Mouse (Mus musculus) spleen, postnatal 10 days (tissue): Measurements from ENCODE around the gene Plekhg5.

Experiments used
- DNase-seq, 2 experiments: peaks; one replicate each; pipeline ENCODE4 v3.0.0; 2021 to 2022; ENCODE audit warnings: low spot score in 2 of 2

The Plekhg5 gene

GRCm38 (mm10) chr4:152070494-152071396, 1.6 kb upstream of the Plekhg5 start:
- no peak for DNase-seq

- no peak for DNase-seq
Observed at GRCm38 (mm10) chr4:152072655-152073054, 357 bp downstream of the Plekhg5 start.

DNA sequence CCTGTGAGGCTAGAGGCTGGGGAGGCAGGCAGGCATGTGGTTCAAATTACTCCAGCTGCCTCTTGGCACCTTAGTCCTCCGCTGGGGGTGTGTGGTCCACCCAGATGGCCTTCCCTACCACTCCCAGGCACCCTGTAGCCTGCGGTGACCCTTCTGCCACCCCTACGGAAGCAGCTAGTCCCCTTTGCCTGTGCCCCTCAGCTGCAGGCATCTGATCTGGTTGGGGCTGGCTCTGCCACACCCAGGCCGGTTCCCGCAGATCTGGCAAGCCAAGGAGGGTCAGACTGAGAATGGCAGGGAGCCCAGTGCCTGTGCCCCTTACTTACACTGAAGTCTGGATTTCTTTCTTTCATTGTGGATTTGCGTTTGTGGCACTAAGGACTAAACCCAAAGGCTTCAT, 1.4 kb downstream of the Plekhg5 start:
- no peak for DNase-seq

- DNase-seq, result no peak
Observed at GRCm38 (mm10) chr4:152074548-152074947, 2.2 kb downstream of the Plekhg5 start.

DNA sequence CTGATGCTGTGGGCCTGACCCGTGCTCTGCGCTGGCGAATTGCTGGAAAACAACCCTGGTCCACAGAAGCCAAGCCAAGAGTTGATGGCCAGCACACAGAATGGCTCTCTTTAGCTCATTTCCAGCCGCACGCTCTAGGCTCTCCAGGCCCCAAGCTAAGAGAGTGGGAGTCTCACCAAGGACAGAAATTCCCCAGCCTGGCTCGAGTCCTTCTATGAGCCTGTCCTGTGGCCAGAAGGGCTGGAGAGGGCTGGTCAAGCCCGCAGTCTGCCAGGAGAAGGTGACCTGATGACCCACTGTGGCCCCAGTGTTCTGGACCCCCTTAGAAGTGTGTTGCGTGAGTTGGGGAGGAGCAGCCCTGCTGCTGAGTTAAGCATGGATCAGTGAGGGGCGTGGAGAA, 4.9 kb downstream of the Plekhg5 start:
- DNase-seq, result no peak

GRCm38 (mm10) chr4:152078105-152078530, 5.8 kb downstream of the Plekhg5 start:
- no peak for DNase-seq

GRCm38 (mm10) chr4:152079261-152079660, 7.0 kb downstream of the Plekhg5 start:
- no peak for DNase-seq

DNA sequence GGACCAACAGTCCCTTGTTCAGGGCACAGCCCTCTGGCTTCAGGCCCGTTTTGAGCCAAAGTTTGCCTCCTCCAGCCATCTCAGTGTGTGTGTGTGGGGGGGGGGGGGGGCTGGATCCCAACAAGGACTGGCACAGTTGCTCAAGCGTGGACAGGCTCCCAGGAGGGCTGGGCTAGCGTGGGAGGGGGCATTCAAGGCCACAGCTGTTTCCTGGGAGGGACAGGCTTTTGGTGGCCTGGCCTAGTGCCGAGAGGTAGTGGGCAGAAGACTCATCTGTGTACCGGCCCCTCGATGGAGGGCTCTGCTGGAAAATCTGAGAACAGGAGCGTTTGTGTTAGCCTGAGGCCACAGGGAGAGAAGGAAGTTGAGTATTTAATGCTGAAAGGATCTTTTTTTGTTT, 7.6 kb downstream of the Plekhg5 start:
- no peak for DNase-seq

DNA sequence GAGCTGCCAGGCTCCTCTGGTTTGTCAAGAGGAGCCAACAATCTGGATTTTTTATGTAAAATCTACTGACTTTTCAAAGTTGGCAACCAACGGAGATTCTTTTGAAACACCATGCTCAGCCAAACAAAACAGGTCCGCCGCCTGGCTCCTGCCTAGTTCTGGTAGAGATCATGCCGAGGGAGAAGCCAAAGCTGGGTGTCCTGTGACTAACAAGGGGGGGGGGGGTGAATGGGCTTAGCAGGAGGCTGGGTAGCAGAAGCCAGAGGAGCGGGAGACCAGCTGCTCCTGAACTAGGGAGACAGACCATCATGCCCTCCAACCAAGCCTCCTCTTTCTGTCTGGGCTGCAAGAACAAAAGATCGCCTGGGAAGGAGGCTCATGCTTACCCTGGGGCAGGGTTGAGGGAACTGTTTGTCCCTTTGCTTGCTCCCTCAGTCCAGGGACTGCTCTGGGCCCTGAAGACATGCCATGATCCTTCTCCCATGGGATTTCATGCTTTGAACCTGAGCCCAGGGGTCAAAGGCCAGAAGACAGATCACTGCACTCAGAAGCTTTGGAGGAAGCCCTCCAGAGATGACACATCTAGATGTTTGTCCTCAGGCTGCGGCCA, 11.4 kb downstream of the Plekhg5 start:
- no peak for DNase-seq

- DNase-seq, result no peak
Observed at GRCm38 (mm10) chr4:152084616-152085015, 12.3 kb downstream of the Plekhg5 start.

DNA sequence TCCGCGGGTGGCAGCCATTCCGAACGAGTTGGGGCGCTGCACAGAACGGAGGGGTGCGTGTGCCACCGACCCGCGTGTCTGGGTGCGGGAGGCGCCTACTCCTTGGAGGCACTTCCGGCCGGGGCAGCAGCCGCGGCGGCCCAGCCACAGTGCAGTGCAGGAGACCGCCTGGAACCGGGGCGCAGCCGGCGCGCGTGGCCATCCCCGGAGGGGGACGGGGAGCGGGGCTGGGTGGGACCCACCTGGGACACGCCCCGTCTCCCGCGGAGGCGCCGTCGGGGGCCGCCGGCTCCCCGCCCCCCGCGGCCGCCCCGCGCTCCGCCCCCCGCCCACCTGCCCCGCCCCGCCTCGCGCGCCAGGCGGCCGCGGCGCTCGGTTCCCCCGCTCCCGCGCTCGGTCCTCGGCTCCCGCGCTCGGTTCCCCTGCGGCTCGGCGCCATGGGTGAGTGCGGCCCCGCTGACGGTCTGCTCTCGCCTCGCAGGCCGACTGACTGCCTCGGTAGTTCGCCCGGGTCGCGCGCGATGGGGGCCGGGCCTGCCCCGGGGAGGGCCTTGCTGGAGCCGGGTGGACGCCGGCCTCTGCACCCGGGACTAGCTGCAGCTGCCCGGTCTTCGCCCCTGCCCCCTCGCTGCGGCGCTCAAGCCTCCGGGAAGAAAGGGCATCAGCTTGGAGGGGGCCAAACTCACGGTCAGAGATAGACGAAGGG, 14.4 kb downstream of the Plekhg5 start:
- DNase-seq, result peak; percentile 58 to 61

- DNase-seq, result no peak
Observed at GRCm38 (mm10) chr4:152087211-152088081, 15.1 kb downstream of the Plekhg5 start.

GRCm38 (mm10) chr4:152088133-152088532, 15.8 kb downstream of the Plekhg5 start:
- no peak for DNase-seq

DNA sequence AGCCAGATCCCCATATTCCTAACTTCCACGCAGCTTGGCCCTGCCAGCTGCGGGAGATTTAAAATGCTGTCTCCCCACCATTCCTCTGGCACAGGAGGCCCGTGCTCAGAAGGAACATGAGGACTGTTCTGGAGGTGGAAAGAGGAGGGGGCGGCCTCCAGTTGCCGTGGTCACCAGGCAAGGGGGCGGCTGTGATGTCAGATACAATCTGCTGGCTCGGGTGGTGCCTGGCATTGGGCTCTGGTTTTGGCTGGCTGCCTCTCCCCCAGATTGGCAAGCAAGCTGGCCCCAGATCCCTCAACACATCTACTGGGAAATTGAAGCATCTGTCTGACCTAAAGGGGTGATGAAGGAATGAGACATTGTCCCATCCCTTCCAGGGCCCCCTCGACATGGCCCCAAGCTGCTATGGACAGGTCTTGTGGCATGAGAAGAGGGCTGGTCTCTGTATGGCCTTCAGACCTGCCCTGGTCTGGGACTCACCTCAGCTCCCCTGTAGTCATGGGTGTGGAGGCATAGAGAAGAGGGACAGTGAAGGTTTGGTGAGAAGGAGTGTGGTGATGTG, 16.3 kb downstream of the Plekhg5 start:
- no peak for DNase-seq

GRCm38 (mm10) chr4:152090191-152090590, 17.9 kb downstream of the Plekhg5 start:
- no peak for DNase-seq

- peak; percentile 63 to 79 for DNase-seq
Observed at GRCm38 (mm10) chr4:152092751-152093293, 20.5 kb downstream of the Plekhg5 start.

DNA sequence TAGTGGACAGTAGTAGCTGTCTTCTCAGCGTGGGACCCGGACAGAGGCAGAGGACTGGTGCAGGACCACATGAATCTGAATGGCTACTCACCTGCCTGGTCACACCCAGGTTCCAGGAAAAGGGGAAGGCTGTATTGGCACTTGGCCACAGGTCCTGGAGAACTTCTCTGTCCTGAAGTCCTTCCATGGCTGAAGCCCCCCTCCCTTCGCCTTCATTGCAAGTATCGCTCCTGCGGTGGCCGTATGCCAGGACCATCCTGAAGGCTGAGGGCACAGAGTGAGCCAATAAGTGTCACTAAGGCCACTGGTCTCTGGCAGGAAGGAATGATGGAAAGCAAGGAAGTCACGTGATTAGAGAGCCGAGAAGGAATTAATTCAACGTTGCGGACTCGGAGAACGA, 21.9 kb downstream of the Plekhg5 start:
- peak in 1 of 2 experiments; percentile 20 for DNase-seq

DNA sequence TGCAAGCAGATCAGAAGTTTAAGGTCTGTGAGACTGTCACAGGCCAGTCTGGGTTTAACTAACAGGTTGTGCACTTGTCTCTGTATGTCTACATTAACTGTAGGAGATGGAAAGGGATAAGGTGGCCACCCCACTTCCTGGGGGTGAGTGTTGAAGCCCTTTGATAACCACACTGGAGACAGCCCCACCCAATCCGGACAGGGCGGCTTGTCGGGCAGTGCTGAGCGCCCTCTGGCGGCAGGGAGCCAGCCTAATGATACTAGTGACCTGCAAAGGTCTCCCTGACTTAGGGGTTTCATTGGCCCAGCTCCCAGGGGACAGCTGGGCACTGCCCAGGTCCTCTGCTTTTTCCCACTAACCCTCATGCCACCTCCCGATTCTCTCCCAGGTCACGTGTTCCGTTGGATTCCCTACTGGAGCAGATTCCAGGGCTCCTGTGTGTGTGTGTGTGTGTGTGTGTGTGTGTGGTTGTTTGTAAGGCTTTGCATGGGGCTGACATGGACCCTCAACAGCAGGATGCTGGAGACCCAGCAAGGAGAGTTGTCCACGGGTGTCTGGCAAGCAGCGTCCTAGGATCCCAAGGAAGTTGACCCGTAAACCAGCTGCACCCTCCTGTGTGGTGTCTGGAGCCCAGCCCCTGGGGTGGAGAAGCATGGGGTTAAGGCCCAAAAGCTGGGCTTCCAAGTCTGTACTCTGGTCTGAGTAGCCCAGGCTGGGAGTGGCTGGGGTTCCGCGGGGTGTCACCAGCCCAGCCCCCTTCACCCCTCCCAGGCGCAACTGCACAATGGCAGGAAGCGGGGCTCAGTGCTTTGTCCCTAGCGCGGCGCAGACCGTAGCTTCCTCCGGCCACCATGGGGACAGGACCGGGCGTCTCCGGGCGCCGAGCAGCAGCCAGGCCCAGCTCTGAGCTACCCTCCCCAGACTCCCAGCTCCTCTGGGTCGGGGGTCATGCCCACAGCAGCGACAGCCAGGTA, 23.9 kb downstream of the Plekhg5 start:
- peak; percentile 90 to 93 for DNase-seq

- DNase-seq, result no peak
Observed at GRCm38 (mm10) chr4:152096927-152097326, 24.6 kb downstream of the Plekhg5 start.
